Mouse (Mus musculus): ENCODE measurements around the gene Ect2l. TPM values are rescaled to one million over a fixed set of nuclear protein-coding genes. Genes with fewer than 3 reads are reported as not detected.

The Ect2l gene
- total RNA-seq, 2 experiments from 2014 or later: 1.3 TPM; not detected in 1

- ATAC-seq (replicated peaks; ENCODE audit: poor library complexity): no peak
Observed at GRCm38 (mm10) chr10:18090691-18091090, 120.0 kb downstream of the Ect2l start.

GRCm38 (mm10) chr10:18082772-18083171 is 127.9 kb downstream of the Ect2l start:
- ATAC-seq (replicated peaks; ENCODE audit: poor library complexity): peak; percentile 61

GRCm38 (mm10) chr10:18081536-18081935 is 129.2 kb downstream of the Ect2l start:
- no peak for ATAC-seq (replicated peaks; ENCODE audit: poor library complexity)

Other genes starting within 250 kb of the Ect2l start
- 274 and 350 TPM in 2 replicates for gene Abracl, start 187.6 kb downstream of the Ect2l start, total RNA-seq (2015)
- gene Abracl, start 187.6 kb downstream of the Ect2l start, total RNA-seq (2017): 298 and 321 TPM in 2 replicates
- gene Reps1, start 155.0 kb downstream of the Ect2l start, total RNA-seq (2015): 76.9 and 86.2 TPM in 2 replicates
- gene Reps1, start 155.0 kb downstream of the Ect2l start, total RNA-seq (2017): 39.2 and 47.2 TPM in 2 replicates
- gene Ccdc28a, start 24.1 kb upstream of the Ect2l start, total RNA-seq (2015): 6.2 and 11.1 TPM in 2 replicates
- 5.1 and 9.3 TPM in 2 replicates for gene Ccdc28a, start 24.1 kb upstream of the Ect2l start, total RNA-seq (2017)
- gene Nhsl1, start 108.1 kb upstream of the Ect2l start, total RNA-seq (2015): 0.83 and 2.5 TPM in 2 replicates
- gene Nhsl1, start 108.1 kb upstream of the Ect2l start, total RNA-seq (2017): 0.25 and 0.91 TPM in 2 replicates